Mouse (Mus musculus) spleen, postnatal 36 days (tissue): Measurements from ENCODE around the gene Cd40.

ENCODE experiments used
- DNase-seq, 2 experiments: peaks; one replicate each; pipeline ENCODE4 v3.0.0; 2022; ENCODE audit warnings: low spot score in 2 of 2, mixed read lengths in 1 of 2

The Cd40 gene

DNA sequence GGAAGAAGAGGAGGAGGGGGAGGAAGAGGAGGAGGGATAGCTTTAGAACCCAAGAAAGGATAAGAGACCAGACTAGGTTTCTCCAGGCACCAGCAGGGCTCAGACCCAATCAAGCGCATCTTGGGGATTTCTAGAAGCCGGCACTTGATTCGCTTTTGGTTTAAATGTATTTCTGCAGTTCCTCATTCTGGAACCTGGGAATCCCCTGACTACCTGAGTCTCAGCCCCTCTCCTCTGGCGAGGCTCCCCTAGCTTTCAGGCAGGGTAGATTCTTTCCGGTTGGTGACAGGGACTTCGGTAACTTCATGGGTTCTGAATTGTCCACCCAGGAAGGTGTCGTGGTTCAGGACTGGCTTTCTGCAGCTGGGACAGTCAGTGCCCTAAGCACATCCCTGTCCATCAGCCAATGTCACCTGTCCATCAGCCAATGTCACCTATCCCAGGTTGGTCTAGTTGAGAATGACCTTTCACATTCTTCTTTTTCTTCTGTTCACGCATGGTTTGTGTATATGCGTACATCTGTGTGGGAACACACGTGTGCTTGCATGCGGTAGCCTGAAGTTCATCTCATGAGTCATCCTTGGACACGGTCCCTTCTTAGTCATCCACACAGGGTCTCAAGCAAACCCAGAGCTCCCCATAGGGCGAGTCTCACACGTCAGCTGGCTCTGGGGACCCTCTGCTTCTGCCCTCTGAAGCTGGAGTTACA lies 1.1 kb downstream of the Cd40 start:
- peak; percentile 80 to 82 for DNase-seq

DNA sequence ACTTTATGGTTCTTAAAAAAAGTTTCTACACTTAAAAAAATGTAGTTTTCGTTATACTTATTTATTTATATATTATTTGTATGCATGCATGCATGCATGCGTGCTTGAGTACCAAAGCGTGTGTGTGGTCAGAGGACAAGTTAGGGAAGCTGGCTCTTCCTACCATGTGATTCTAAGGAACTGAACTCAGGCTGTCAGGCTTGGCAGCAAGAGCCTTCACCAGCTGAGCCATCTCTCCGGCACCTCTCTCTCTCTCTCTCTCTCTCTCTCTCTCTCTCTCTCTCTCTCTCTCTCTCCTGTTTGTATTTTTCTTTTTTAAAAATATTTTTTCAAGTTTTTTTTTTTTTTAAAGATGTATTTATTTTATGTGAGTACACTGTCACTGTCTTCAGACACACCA lies 4.5 kb downstream of the Cd40 start:
- no peak for DNase-seq

DNA sequence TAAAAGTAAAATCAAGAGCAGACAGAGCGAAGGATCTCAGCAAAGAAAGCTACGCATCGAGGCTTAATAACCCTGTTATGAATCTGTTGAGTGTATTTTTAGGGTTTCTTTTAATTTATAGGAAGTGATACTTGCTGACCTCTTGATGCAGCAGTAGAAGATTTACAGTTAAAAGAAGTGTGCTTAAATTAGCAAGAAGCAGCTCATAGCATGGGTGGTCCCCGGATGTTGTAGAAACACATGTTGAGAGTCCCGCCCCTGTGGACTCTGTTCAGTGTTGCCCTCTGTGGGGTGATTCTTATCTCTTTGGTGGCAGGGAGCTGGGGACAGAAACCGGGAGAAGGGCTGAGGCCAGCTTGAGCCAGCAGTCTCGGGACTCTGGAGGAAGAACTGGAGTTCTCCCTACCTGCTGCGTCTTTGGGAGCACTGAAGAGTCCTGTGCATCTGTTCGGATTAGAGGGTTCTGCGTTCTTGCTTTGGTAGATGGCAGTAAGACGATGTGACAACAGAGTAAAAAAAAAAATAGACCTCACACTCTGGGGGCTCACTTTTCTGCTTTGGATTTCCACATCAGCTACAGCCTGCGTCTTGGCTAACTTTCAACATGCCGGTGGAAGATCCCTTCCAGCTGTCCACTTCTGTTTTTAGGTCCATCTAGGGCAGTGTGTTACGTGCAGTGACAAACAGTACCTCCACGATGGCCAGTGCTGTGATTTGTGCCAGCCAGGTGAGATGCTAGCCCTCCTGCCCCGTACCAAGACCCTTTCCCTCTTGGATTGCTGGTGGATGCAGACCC lies 6.4 kb downstream of the Cd40 start:
- DNase-seq = peak; percentile 72 to 75

DNA sequence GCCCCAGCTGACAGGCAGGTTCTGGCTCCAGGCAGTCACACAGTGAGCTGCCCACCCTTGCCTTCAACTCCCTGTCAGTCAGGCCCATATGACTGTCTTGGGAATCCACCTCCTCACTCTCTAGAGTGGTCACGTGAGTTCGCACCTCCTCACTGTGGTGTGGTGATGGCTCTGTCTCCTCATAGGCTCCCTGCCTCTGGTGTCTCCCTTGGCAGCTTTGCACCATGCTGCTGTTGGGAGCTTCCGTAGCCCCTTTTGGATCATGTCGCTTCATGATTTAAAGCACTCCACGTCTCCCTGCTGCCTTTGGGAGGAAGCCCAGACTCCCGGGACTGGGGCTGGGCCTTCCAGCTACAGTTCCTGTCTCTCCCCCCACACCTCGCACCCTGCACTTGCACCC lies 9.1 kb downstream of the Cd40 start:
- DNase-seq = no peak

DNA sequence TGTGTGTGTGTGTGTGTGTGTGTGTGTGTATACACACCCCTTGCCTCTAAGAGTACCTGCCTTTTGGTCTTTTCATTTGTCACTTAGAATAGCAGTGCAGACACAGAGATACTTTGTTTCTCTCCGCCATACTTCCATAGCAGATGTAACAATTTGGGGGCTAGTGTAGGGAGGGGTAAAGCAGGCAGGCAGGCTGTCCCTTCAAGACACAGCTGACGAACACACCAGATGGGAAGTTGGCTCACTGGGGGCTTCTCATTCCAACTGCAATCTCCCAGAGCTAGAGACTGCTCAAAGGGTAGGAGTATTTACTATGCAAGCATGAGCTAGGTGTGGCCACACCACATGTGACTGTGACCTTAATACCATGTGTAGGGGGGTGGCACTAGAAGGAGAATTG lies 13.4 kb downstream of the Cd40 start:
- no peak for DNase-seq

DNA sequence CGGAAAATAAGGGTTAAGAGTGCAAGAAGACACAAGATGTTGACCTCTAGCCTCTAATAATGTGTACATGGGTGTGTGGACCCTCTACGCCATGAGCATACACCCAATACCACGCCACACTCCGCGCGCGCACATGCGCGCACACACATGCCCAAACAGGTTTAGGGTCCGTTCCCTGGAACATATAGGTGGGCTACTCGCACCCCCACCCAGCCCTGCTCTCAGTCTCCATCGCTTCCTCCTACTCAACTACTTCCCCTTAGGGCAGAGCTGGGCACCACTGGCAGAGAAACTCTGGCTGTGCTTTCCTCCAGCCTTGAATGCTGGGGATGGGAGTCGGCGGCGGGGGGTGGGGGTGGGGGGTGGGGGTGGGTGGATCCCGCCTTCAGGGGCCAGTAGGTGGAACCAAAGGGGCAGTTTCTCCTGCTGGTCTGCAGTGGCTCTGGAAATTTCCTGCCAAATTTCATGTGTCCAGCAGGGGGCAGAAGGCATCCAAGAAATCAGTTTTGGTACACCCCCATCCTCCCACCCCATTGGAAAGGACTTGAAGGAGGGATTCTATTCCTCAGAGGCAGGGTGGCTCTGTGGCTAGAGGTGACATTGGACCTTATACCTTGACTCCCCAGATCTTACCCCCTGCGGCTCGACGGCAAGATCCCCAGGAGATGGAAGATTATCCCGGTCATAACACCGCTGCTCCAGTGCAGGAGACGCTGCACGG lies 14.8 kb downstream of the Cd40 start:
- peak in 1 of 2 experiments; percentile 36 for DNase-seq

DNA sequence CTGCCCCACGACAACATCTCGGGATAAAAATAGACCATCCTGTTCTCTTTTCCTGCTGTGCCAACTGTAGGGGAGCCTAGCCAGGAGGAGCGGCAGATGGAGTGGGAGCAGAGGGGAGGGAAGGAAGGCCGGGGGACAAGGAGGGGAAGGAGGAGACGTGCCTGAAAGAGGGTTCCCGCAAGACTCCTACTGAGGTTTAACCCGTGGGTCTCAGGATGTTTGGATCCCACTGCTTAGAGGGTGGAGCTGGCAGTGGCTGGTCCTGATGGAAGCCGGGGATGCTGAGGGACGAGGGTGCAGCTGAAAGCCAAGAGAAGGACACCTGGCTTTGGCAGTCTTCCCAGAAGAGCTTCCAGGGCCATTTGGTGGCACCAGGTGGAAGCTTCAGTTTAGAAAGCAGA lies 18.0 kb downstream of the Cd40 start:
- DNase-seq = no peak

DNA sequence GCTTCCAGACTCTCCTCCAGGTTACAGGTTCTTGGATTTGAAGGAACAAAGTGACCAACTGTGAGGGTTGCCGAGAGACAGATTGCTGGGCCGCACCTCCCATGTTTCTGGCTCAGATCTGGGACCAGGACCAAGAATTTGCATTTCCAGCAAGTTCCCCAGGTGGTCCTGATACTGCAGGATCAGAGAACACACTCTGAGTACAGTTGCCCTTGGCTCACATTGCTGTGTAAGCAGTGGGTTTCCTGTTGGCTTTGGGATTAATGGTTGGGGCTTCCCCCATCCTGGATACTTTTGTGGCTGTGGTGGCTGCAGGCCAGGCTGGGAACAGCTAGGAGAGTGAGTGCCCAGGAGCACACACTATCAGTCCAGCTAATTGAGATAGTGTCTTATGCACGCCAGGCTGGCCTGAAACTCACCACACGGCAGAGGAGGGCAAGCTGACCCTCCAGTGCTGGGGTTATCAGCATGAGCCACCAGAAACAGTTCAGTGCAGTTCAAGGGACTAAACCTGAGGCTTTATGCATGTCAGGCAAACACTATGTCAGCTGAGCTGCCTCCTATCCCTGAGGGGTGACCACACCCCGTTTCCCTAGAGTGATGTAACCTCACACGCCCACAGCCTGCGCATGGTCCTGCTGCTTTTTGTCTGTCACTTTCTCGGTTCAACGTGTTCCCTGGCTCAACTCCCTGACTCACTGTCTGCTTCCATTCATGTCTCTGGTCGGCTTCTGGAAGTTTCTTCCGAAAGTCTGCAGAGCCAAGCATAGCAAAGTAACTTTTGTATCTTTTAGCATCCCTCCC lies 18.9 kb downstream of the Cd40 start:
- DNase-seq = no peak

DNA sequence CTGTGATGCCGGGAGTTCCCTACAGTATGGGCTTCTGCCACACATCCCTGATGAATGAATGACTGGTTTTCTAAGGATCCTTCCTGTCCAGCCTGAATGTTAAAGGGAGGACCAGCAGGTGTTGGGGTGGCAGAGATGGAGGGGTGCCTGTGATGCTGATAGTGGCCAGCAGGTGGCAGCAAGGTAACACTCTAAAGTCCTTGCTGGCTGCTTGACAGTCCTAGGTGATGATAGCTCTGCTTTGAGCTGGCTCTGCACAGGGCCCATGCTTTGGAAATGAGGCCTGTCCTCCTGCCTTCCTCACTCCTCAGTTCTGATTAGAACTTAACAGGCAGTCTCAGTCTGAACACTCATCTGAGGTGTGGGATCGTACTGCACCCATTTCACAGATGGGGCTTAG lies 19.5 kb downstream of the Cd40 start:
- DNase-seq = peak; percentile 62 to 63

DNA sequence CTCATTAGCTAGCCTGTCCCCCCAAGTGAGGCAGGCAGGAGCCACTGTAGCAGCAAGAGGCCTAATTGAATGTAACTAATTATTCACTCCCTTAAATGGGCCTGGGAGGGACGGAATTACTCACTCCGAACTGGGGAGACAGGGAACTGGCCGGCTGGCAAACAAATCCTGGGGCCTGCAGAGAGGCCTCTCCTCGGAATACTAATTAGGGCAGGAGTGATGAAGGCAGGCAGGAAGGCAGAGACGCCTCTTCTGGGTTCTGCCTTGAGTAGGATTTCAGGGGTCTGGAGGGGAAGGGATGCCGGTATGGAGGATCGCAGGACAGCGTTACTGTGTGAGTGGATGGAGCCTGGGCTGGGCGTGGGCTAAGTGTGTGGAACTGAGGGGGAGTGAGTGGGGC lies 21.6 kb downstream of the Cd40 start:
- DNase-seq = no peak

DNA sequence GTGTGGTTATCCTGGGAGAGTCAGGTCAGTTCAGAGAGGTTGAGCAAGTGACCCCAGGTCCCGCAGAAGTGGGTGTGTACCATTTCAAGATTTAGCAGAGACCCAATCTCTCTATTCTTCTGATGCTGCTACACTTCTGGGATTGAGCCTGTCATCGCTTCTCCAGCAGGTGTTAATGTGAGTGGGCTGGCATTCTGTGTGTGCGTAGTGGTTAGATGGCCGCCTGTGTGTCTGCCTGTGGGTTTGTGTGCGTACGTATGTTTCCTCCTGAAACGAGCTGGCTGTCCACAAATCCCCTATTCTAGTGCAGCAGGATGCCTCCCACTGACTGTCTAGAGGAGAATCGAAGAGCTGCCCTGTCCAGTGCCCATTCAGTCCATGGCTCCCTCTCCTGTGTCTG lies 22.6 kb downstream of the Cd40 start:
- DNase-seq = no peak

DNA sequence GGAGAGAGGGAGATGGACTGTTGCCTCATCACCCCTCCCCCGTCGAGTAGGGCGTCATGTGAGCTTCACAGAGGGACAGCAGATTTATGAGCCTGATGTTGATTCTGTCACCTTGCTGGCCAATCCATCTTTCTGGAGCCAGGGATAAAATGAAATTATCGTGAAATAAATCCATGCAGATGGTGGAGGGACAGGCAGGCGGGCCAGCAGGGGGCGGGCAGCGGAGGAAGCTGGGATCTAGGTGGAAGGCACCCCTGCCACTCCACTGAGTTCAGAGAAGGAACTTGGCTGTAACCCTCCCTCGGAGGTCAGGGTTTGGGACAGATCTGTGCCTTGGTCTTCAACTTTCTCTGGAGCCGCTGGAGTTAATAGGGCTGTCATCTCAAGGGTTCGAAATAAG lies 23.2 kb downstream of the Cd40 start:
- no peak for DNase-seq

DNA sequence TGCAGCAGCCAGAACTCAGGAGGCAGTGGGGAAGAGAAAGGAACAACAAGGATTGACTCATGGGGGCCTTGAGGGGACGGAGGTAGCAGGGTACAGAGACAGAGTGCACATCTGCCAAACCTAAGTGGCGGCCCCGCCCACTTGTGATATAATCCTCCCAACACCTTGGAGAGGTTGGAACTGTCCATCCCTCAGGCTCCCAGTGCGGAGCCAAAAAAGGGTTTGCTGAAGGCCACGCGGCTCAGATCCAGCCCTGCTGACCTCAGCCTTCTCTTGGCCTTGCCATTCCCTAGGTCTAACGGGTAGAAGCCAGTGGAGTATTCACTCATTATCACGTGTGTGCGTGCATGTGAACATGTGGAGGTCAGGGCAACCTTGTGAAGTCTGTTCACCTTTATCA lies 25.2 kb downstream of the Cd40 start:
- no peak for DNase-seq

DNA sequence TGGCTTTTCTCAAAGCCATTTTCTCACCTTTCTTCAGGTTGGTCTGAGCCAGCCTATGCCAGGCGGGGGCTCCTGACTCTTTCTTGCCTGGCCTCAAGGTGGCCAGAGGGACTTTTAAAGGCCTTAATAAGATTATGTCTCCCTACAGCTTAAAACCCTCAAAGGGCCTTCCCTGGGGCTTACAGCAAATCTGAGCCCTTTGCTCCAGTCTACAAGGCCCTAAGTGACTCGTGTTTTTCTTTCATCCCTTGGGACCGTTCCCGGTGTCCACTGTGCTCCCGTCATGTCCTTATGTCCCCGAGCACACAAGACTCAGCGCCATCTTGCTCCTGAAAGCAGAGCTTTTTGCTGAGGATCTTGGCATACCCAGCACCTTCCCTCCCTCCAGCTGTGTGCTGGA lies 25.8 kb downstream of the Cd40 start:
- no peak for DNase-seq

DNA sequence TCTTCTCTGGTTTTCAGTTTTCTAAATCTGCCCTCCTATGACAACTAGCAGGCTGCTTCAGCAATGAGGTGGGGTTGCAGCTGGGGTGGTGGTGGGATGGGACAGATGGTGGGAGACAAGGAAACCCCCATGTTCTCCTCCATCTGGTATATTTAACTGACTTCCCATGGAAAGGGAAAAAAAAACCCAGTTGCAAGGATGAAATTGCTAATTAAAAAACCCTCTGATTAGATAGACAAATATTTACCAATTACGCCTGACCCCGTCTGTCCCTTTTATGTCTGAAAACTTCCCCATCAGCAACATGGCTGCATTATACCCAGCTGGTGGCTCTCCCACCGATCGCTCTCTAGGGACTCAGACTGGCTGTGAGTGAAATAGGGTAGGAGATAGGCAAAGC lies 31.2 kb downstream of the Cd40 start:
- no peak for DNase-seq

DNA sequence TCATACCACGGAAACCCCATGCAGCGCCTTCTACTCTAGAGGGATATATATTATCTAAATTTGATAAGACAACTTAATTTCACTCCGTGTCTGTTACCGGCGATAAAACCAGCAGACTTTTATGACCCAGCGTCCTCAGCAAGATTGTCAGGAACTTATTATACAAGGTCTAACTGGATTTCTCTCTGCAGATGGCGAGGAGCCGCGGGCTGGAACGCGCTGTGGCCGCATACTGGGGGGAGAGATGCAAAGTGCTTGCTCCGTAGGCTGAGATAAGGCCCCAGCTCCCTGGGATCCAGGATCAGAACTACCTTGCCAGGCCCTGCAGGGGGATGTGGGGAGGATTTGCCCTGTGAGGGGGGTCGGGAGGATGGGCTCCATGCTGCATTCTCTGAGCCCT lies 34.0 kb downstream of the Cd40 start:
- no peak for DNase-seq

DNA sequence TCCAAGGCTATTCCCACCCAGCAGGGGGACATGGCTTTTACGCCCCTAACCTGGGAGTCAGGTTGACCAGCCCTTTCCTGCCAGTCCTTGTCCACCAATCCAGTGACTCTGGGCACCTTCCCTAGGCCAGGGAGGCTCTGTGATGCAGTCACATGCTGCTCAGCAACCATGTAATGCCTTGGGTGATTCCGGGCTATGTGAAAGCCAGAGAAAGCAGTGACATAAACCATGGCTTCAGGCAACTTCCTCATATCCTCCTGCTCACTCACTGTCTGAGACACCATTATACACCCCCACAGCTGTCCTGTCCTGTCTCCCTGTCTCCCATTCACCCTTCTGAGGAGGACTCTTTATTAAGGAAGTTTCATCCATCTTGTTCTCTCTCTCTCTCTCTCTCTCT lies 35.2 kb downstream of the Cd40 start, which contains the start of gene 1700025C18Rik:
Gene 1700025C18Rik (minus strand): TSS at position 101 of the 400 bp plus-strand sequence.
- no peak for DNase-seq

DNA sequence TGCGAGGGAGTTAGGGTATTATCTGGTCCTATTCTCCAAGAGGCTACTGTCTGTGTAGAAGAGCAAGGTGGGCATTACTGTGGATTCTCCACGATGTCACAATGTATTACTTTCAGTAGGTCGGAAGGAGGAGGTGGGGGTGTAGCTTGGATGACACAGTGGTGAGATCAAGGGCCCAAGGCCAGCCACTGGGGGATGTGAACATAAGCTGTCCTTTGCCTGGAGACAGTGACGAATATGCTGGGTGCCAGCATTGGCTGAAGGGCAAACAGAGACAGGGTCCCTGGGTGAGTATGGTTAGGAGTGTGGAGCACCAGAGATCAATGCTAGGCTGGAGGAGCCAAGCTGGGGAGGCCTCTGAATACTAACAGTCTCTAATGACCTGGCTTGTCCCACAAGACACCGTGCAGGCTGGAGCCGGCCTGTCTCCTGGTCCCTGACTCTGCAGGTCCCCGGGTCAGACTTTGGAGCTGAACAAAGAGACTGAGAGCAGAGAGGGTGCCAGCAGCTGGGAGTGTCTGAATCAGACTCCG lies 36.1 kb downstream of the Cd40 start:
- DNase-seq = no peak

DNA sequence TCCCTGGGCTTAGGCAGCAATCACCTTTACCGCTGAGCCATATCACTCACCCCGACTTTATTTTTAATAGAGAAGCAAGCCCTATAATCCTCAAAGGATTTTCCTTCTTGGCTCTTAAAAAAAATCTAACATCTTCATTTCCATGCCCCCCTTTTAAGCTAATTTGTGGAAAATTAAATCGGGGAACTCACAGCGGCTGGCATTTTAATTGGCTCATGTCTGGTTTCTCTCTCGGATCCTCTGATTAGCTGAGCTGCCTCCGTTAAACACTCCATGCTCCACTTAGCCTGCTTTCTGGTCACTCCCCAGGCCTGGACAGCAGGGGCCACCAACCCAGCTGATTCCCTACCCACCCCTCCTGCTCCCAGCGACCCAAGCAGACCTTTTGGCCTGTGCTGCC lies 37.0 kb downstream of the Cd40 start:
- no peak for DNase-seq

DNA sequence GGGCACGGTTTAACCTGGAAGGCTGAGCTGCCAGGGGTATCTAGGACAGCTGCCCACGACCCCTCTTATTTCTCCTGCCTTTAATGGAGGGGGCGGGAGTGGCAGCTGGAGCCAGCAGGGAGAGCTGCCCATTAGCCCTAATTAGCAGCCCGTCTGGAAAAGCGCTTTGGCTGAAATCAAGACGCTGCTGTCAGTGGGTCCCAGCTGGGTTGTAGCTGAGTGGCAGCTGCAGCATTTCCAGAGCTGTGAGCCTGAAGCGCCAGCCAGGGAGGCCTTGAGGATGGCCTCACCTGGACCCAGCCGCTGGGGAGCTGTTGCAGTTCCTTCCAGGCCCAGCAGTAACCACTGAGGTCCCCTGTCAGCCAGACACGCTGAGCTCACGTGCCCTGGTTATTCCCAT lies 40.9 kb downstream of the Cd40 start:
- no peak for DNase-seq

DNA sequence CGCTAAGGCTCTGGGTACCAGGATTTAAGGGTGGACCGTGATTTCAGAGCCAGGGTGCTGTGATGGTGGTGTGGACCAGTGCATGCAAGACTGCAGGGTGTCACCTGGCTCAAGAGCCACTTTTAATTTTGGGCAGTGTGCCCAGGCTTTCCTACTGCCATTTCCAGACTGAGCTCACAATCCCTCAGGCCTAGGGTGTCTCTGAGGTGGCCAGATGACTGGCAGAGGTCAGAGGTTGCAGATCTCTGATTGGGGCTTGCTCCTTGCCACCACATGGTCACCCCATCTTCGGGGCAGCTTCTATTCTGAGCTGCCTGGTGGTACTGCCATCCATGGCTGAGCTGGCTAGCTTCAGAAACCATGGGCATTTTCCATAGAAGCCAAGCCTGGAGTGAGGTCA lies 43.4 kb downstream of the Cd40 start:
- DNase-seq = no peak

DNA sequence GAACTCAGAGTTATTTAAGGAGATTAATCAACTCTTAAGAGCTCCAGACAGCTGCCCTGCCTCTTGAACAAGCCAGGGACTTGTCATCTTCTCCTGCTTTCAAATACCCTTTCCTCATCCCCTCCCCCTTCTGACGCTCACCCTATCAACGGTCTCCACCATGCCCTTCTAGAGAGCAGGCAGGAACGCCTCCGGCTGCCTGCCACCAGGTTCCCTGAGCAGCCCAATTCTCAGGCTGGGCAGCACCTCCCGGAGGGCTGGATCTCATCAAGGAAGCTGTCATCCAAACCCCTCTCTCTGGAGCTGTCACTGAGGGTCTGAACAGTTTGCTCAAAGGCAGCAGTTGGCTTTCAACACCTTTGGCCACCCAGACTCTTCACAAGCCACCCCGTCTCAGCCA lies 45.3 kb downstream of the Cd40 start:
- DNase-seq = no peak
